Mouse (Mus musculus): Measurements from ENCODE around the gene Tmem216. TPM values are rescaled to one million over a fixed set of nuclear protein-coding genes. Genes with fewer than 3 reads are reported as not detected.

Gene Tmem216
- polyA plus RNA-seq, 1 experiment from 2014 or later: 28.4 TPM

DNA sequence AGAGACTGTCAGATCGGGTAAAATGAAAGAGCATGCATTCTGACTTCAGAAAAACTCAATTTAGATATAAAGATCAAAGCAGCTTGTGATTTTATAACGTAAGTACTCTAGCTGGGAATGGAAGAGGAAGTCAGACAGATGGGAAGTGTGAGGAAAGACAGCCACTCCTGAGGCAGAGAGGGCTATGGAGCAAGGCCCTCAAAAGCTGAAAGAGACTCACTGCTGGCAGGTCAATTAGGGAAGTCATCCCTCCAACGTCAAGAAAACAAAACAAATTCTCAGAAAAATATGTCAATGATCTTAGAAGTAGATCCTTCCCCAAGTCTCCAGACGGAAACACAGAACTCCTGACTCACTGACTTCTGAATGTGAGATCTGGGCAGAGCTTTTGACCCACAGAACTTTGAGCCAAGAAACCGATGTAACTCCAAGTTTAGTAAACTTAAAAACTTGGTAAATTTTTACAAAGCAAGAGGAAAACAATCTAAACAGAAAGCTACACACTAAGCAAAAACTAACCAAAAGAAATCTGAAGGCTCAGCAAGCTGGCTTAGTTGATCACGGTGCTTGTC lies 45.2 kb downstream of the Tmem216 start:
- 75% methylated on average over 6 of the region's 6 CpGs for WGBS
- Histone ChIP-seq H3K9ac (ENCODE audit: low read depth, low read length) (no peak overlapping the region), H3K36me3 (ENCODE audit: control insufficient read depth, insufficient read depth, low read length) (peaks cover 3% of the 10 kb centered on the region; the same call in 1 of the 2 replicates)

DNA sequence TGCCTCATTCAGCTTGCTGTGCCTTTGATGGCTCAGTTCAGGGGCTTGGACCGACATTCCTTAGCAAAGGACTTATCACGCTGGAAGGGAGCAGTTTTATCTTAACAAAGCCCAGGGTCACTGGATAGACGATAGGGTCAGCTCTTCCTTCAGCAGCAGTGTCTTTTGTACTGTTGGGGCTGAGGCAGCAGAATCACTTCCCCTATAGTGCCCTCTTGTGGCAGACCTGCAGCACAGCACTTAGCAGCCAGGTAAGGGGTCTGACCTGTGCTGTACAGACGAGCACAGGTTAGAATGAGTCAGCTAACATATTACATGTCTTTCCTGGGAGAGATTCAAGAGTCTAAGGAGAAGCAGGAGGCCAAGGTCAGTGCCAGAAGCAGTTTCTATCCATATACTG lies 53.5 kb downstream of the Tmem216 start:
- 7% methylated on average over 4 of the region's 4 CpGs for WGBS
- H3K9me3 ChIP-seq (ENCODE audit: control insufficient read depth, low read length): no peaks in the 10 kb centered on the region
- H3K36me3 ChIP-seq (ENCODE audit: control insufficient read depth, insufficient read depth, low read length): peaks cover 11% of the 10 kb centered on the region
- no peak overlapping the region for H3K4me3 ChIP-seq (ENCODE audit: low read length)
- H3K9ac ChIP-seq (ENCODE audit: low read depth, low read length): no peak overlapping the region
- no peak overlapping the region for H3K4me2 ChIP-seq (ENCODE audit: low read depth, low read length)
- H3K4me1 ChIP-seq (ENCODE audit: control insufficient read depth, insufficient read depth, low read length): no peaks in the 10 kb centered on the region
- H3K27ac ChIP-seq (ENCODE audit: low read length): no peak overlapping the region
- no peaks in the 10 kb centered on the region for H3K27me3 ChIP-seq (replicated peaks; ENCODE audit: control insufficient read depth, insufficient read depth, low read length)
- ATAC-seq: peak; percentile 77

More for the DNA sequence above, 45.2 kb downstream of the Tmem216 start:
- no peak for ATAC-seq
- no peaks in the 10 kb centered on the region for H3K9me3 ChIP-seq (ENCODE audit: control insufficient read depth, low read length)
- H3K27ac ChIP-seq (ENCODE audit: low read length): no peak overlapping the region
- H3K4me3 ChIP-seq (ENCODE audit: low read length): no peak overlapping the region
- H3K4me1 ChIP-seq (ENCODE audit: control insufficient read depth, insufficient read depth, low read length): no peaks in the 10 kb centered on the region
- no peak overlapping the region for H3K4me2 ChIP-seq (ENCODE audit: low read depth, low read length)
- no peaks in the 10 kb centered on the region for H3K27me3 ChIP-seq (replicated peaks; ENCODE audit: control insufficient read depth, insufficient read depth, low read length)

- Histone ChIP-seq H3K9ac (ENCODE audit: low read depth, low read length) (no peak overlapping the region), H3K27ac (ENCODE audit: low read length) (no peak overlapping the region), H3K27me3 (replicated peaks; ENCODE audit: control insufficient read depth, insufficient read depth, low read length) (no peaks in the 10 kb centered on the region), H3K4me2 (ENCODE audit: low read depth, low read length) (no peak overlapping the region), H3K4me1 (ENCODE audit: control insufficient read depth, insufficient read depth, low read length) (no peaks in the 10 kb centered on the region), H3K9me3 (ENCODE audit: control insufficient read depth, low read length) (no peaks in the 10 kb centered on the region), H3K36me3 (ENCODE audit: control insufficient read depth, insufficient read depth, low read length) (peaks cover 11% of the 10 kb centered on the region), H3K4me3 (ENCODE audit: low read length) (no peak overlapping the region)
- no peak for ATAC-seq
- 65% methylated on average over 8 of the region's 8 CpGs for WGBS
Observed at GRCm38 (mm10) chr19:10500581-10500980, 55.5 kb downstream of the Tmem216 start.

- no peak overlapping the region for H3K4me3 ChIP-seq (ENCODE audit: low read length)
- H3K27me3 ChIP-seq (replicated peaks; ENCODE audit: control insufficient read depth, insufficient read depth, low read length): no peaks in the 10 kb centered on the region
- H3K9ac ChIP-seq (ENCODE audit: low read depth, low read length): no peak overlapping the region
- peaks cover 11% of the 10 kb centered on the region for H3K36me3 ChIP-seq (ENCODE audit: control insufficient read depth, insufficient read depth, low read length)
- no peaks in the 10 kb centered on the region for H3K9me3 ChIP-seq (ENCODE audit: control insufficient read depth, low read length)
- no peaks in the 10 kb centered on the region; the same call in 1 of the 2 replicates for H3K4me1 ChIP-seq (ENCODE audit: control insufficient read depth, insufficient read depth, low read length)
- peak; percentile 7; the same call in 1 of the 2 replicates for ATAC-seq
- H3K4me2 ChIP-seq (ENCODE audit: low read depth, low read length): no peak overlapping the region
- no peak overlapping the region for H3K27ac ChIP-seq (ENCODE audit: low read length)
- 45% methylated on average over 8 of the region's 8 CpGs for WGBS
Observed at GRCm38 (mm10) chr19:10497512-10498160, 58.4 kb downstream of the Tmem216 start.

GRCm38 (mm10) chr19:10496976-10497375 lies 59.1 kb downstream of the Tmem216 start:
- H3K36me3 ChIP-seq (ENCODE audit: control insufficient read depth, insufficient read depth, low read length): peaks cover 9% of the 10 kb centered on the region
- no peaks in the 10 kb centered on the region for H3K9me3 ChIP-seq (ENCODE audit: control insufficient read depth, low read length)
- no peak overlapping the region for H3K9ac ChIP-seq (ENCODE audit: low read depth, low read length)
- 69% methylated on average over 2 of the region's 2 CpGs for WGBS
- H3K27me3 ChIP-seq (replicated peaks; ENCODE audit: control insufficient read depth, insufficient read depth, low read length): no peaks in the 10 kb centered on the region
- no peak overlapping the region for H3K4me2 ChIP-seq (ENCODE audit: low read depth, low read length)
- H3K4me3 ChIP-seq (ENCODE audit: low read length): no peak overlapping the region
- ATAC-seq: no peak
- H3K27ac ChIP-seq (ENCODE audit: low read length): no peak overlapping the region
- peaks cover 5% of the 10 kb centered on the region; the same call in 1 of the 2 replicates for H3K4me1 ChIP-seq (ENCODE audit: control insufficient read depth, insufficient read depth, low read length)

DNA sequence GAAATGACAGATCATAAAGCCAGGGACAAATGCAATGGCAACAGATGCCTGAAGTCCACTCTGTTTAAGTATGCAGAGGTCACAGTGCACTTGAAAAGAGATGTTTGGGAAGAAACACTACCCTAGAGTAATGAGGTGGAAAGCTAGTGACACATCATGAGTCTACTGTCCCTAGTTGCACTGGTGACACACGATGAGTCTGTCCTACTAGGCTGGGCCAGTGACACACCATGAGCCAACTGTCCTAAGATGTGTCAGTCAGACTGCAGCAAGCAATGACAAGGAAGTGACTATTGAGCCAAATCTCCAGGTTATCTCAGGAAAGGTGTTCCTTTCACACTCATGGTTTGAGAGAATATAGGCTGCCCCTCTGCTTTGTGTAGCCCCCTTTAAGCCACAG lies 60.4 kb downstream of the Tmem216 start:
- 87% methylated on average over 1 of the region's 1 CpGs for WGBS
- no peaks in the 10 kb centered on the region for H3K9me3 ChIP-seq (ENCODE audit: control insufficient read depth, low read length)
- H3K4me2 ChIP-seq (ENCODE audit: low read depth, low read length): no peak overlapping the region
- H3K27me3 ChIP-seq (replicated peaks; ENCODE audit: control insufficient read depth, insufficient read depth, low read length): no peaks in the 10 kb centered on the region
- no peak for ATAC-seq
- H3K36me3 ChIP-seq (ENCODE audit: control insufficient read depth, insufficient read depth, low read length): no peaks in the 10 kb centered on the region; the same call in 1 of the 2 replicates
- peaks cover 6% of the 10 kb centered on the region; the same call in 1 of the 2 replicates for H3K4me1 ChIP-seq (ENCODE audit: control insufficient read depth, insufficient read depth, low read length)
- no peak overlapping the region for H3K27ac ChIP-seq (ENCODE audit: low read length)
- no peak overlapping the region for H3K4me3 ChIP-seq (ENCODE audit: low read length)
- no peak overlapping the region for H3K9ac ChIP-seq (ENCODE audit: low read depth, low read length)

- Histone ChIP-seq H3K9me3 (ENCODE audit: control insufficient read depth, low read length) (no peaks in the 10 kb centered on the region), H3K9ac (ENCODE audit: low read depth, low read length) (no peak overlapping the region; the same call in 1 of the 2 replicates), H3K4me3 (ENCODE audit: low read length) (no peak overlapping the region; the same call in 1 of the 2 replicates), H3K36me3 (ENCODE audit: control insufficient read depth, insufficient read depth, low read length) (no peaks in the 10 kb centered on the region), H3K27ac (ENCODE audit: low read length) (no peak overlapping the region), H3K4me1 (ENCODE audit: control insufficient read depth, insufficient read depth, low read length) (peaks cover 19% of the 10 kb centered on the region), H3K27me3 (replicated peaks; ENCODE audit: control insufficient read depth, insufficient read depth, low read length) (no peaks in the 10 kb centered on the region), H3K4me2 (ENCODE audit: low read depth, low read length) (peak overlapping the region; percentile 47)
- ATAC-seq: peak; percentile 76
- 16% methylated on average over 9 of the region's 9 CpGs for WGBS
Observed at GRCm38 (mm10) chr19:10486264-10486738, 69.7 kb downstream of the Tmem216 start.

Other genes with a start within 250 kb of the Tmem216 start
- 0.94 and 1.3 TPM in 2 replicates for gene Syt7, start 167.1 kb downstream of the Tmem216 start, polyA plus RNA-seq (2015; fragmentation: Nextera tagmentation; extraction: Ambion mirVana)
- 0.18 and 0.55 TPM in 2 replicates for gene Lrrc10b, start 98.8 kb downstream of the Tmem216 start, polyA plus RNA-seq (2015; fragmentation: Nextera tagmentation; extraction: Ambion mirVana)
- 2.0 and 3.4 TPM in 2 replicates for gene Ppp1r32, start 73.3 kb downstream of the Tmem216 start, polyA plus RNA-seq (2015; fragmentation: Nextera tagmentation; extraction: Ambion mirVana)
- gene Cpsf7, start 31.0 kb downstream of the Tmem216 start, polyA plus RNA-seq (2015; fragmentation: Nextera tagmentation; extraction: Ambion mirVana): 29.7 and 30.9 TPM in 2 replicates
- gene Sdhaf2, start 30.1 kb downstream of the Tmem216 start, polyA plus RNA-seq (2015; fragmentation: Nextera tagmentation; extraction: Ambion mirVana): 57.4 and 60.9 TPM in 2 replicates
- 22.5 and 23.0 TPM in 2 replicates for gene Cyb561a3, start 20.9 kb upstream of the Tmem216 start, polyA plus RNA-seq (2015; fragmentation: Nextera tagmentation; extraction: Ambion mirVana)
- gene Tmem138, start 21.1 kb upstream of the Tmem216 start, polyA plus RNA-seq (2015; fragmentation: Nextera tagmentation; extraction: Ambion mirVana): 23.9 and 27.5 TPM in 2 replicates
- 268 and 271 TPM in 2 replicates for gene Ddb1, start 49.1 kb upstream of the Tmem216 start, polyA plus RNA-seq (2015; fragmentation: Nextera tagmentation; extraction: Ambion mirVana)
- 70.8 and 81.3 TPM in 2 replicates for gene Tkfc, start 49.4 kb upstream of the Tmem216 start, polyA plus RNA-seq (2015; fragmentation: Nextera tagmentation; extraction: Ambion mirVana)
- gene Vwce, start 78.0 kb upstream of the Tmem216 start, polyA plus RNA-seq (2015; fragmentation: Nextera tagmentation; extraction: Ambion mirVana): 4.8 and 5.5 TPM in 2 replicates
- 0.71 and 0.78 TPM in 2 replicates for gene Pga5, start 121.8 kb upstream of the Tmem216 start, polyA plus RNA-seq (2015; fragmentation: Nextera tagmentation; extraction: Ambion mirVana)
- 36.2 and 37.6 TPM in 2 replicates for gene Vps37c, start 132.5 kb upstream of the Tmem216 start, polyA plus RNA-seq (2015; fragmentation: Nextera tagmentation; extraction: Ambion mirVana)
- 0.17 TPM in 1 of 2 replicates, not detected in the other for gene Cd5, start 182.8 kb upstream of the Tmem216 start, polyA plus RNA-seq (2015; fragmentation: Nextera tagmentation; extraction: Ambion mirVana)